Mouse (Mus musculus) lung, postnatal 0 days (tissue): ENCODE results near the gene Prkce.

Experiments
- CTCF ChIP-seq: IDR thresholded peaks from 2 replicates; pipeline ENCODE4 v1.5.1; 2016; ENCODE audit warnings: antibody characterized with exemption, mild to moderate bottlenecking
- EP300 ChIP-seq: IDR thresholded peaks from 2 replicates; pipeline ENCODE4 v1.6.1; 2016; ENCODE audit warnings: antibody characterized with exemption, mild to moderate bottlenecking, control low read depth

GRCm38 (mm10) chr17:86236861-86237763 is 69.5 kb downstream of the Prkce start:
- TF ChIP-seq CTCF (peak; percentile 31; the same call in 1 of the 2 replicates), EP300 (no peak)
